Mouse (Mus musculus): ENCODE results near the gene Gmfg.

GRCm38 (mm10) chr7:28476191-28476590 lies 38.9 kb downstream of the Gmfg start:
- TF ChIP-seq POLR2A (IDR thresholded peaks at IDR 0.05; ENCODE audit: extremely low read depth, insufficient read depth, low read length) (no peak), CTCF (IDR thresholded peaks at IDR 0.05; ENCODE audit: extremely low read depth, insufficient read depth, low read length) (no peak)

Measured in cortical plate, adult 2 months (tissue).